Mouse (Mus musculus): Measurements from ENCODE around the gene Fgf10. TPM values are rescaled to one million over a fixed set of nuclear protein-coding genes. Genes with fewer than 3 reads are reported as not detected.

Fgf10 gene
- polyA plus RNA-seq, 1 experiment from 2014 or later, result 0.52 TPM

- H3K4me1 ChIP-seq (ENCODE audit: control insufficient read depth, insufficient read depth, low read length), result no peaks in the 10 kb centered on the region
- H3K9ac ChIP-seq (ENCODE audit: low read length), result no peak overlapping the region
- no peaks in the 10 kb centered on the region for H3K9me3 ChIP-seq (replicated peaks; ENCODE audit: control insufficient read depth, low read length)
- ATAC-seq, result no peak
- WGBS, result 35% methylated on average over 4 of the region's 4 CpGs
- no peak overlapping the region for H3K4me2 ChIP-seq (ENCODE audit: low read length)
- no peak overlapping the region for H3K27ac ChIP-seq (ENCODE audit: low read depth, low read length)
- H3K4me3 ChIP-seq (ENCODE audit: low read depth, low read length), result no peak overlapping the region
- H3K27me3 ChIP-seq (replicated peaks; ENCODE audit: control insufficient read depth, insufficient read depth, low read length), result no peaks in the 10 kb centered on the region
- H3K36me3 ChIP-seq (ENCODE audit: control insufficient read depth, insufficient read depth, low read length), result no peaks in the 10 kb centered on the region
- no peak for DNase-seq (ENCODE audit: low spot score)
Measured at GRCm38 (mm10) chr13:118792198-118792597, 122.6 kb downstream of the Fgf10 start.

GRCm38 (mm10) chr13:118800176-118800575 lies 130.6 kb downstream of the Fgf10 start:
- no peak overlapping the region for H3K9ac ChIP-seq (ENCODE audit: low read length)
- H3K4me1 ChIP-seq (ENCODE audit: control insufficient read depth, insufficient read depth, low read length), result no peaks in the 10 kb centered on the region
- DNase-seq (ENCODE audit: low spot score), result no peak
- H3K9me3 ChIP-seq (replicated peaks; ENCODE audit: control insufficient read depth, low read length), result no peaks in the 10 kb centered on the region
- ATAC-seq, result no peak
- WGBS, result 90% methylated on average over 4 of the region's 4 CpGs
- H3K4me2 ChIP-seq (ENCODE audit: low read length), result no peak overlapping the region
- H3K4me3 ChIP-seq (ENCODE audit: low read depth, low read length), result no peak overlapping the region
- no peaks in the 10 kb centered on the region for H3K36me3 ChIP-seq (ENCODE audit: control insufficient read depth, insufficient read depth, low read length)
- no peak overlapping the region for H3K27ac ChIP-seq (ENCODE audit: low read depth, low read length)
- no peaks in the 10 kb centered on the region for H3K27me3 ChIP-seq (replicated peaks; ENCODE audit: control insufficient read depth, insufficient read depth, low read length)

GRCm38 (mm10) chr13:118806662-118807061 lies 137.1 kb downstream of the Fgf10 start:
- Histone ChIP-seq H3K9me3 (replicated peaks; ENCODE audit: control insufficient read depth, low read length) (no peaks in the 10 kb centered on the region), H3K36me3 (ENCODE audit: control insufficient read depth, insufficient read depth, low read length) (no peaks in the 10 kb centered on the region), H3K27ac (ENCODE audit: low read depth, low read length) (no peak overlapping the region), H3K4me1 (ENCODE audit: control insufficient read depth, insufficient read depth, low read length) (no peaks in the 10 kb centered on the region), H3K4me2 (ENCODE audit: low read length) (no peak overlapping the region), H3K27me3 (replicated peaks; ENCODE audit: control insufficient read depth, insufficient read depth, low read length) (no peaks in the 10 kb centered on the region), H3K4me3 (ENCODE audit: low read depth, low read length) (no peak overlapping the region), H3K9ac (ENCODE audit: low read length) (no peak overlapping the region)
- WGBS, result 46% methylated on average over 3 of the region's 3 CpGs
- DNase-seq (ENCODE audit: low spot score) (peak; percentile 64), ATAC-seq (peak; percentile 79; the same call in 1 of the 2 replicates)

GRCm38 (mm10) chr13:118819785-118820184 lies 150.2 kb downstream of the Fgf10 start:
- Histone ChIP-seq H3K9me3 (replicated peaks; ENCODE audit: control insufficient read depth, low read length) (no peaks in the 10 kb centered on the region), H3K36me3 (ENCODE audit: control insufficient read depth, insufficient read depth, low read length) (no peaks in the 10 kb centered on the region), H3K4me2 (ENCODE audit: low read length) (no peak overlapping the region), H3K4me3 (ENCODE audit: low read depth, low read length) (no peak overlapping the region), H3K27me3 (replicated peaks; ENCODE audit: control insufficient read depth, insufficient read depth, low read length) (no peaks in the 10 kb centered on the region), H3K27ac (ENCODE audit: low read depth, low read length) (no peak overlapping the region), H3K4me1 (ENCODE audit: control insufficient read depth, insufficient read depth, low read length) (no peaks in the 10 kb centered on the region), H3K9ac (ENCODE audit: low read length) (no peak overlapping the region)
- WGBS, result 91% methylated on average over 6 of the region's 6 CpGs
- no peak for DNase-seq (ENCODE audit: low spot score)
- no peak for ATAC-seq

- Histone ChIP-seq H3K9ac (ENCODE audit: low read length) (no peak overlapping the region), H3K27me3 (replicated peaks; ENCODE audit: control insufficient read depth, insufficient read depth, low read length) (no peaks in the 10 kb centered on the region), H3K9me3 (replicated peaks; ENCODE audit: control insufficient read depth, low read length) (no peaks in the 10 kb centered on the region), H3K36me3 (ENCODE audit: control insufficient read depth, insufficient read depth, low read length) (no peaks in the 10 kb centered on the region), H3K4me1 (ENCODE audit: control insufficient read depth, insufficient read depth, low read length) (no peaks in the 10 kb centered on the region), H3K27ac (ENCODE audit: low read depth, low read length) (no peak overlapping the region), H3K4me3 (ENCODE audit: low read depth, low read length) (no peak overlapping the region), H3K4me2 (ENCODE audit: low read length) (no peak overlapping the region)
- ATAC-seq, result no peak
- DNase-seq (ENCODE audit: low spot score), result no peak
- WGBS, result 89% methylated on average over 2 of the region's 2 CpGs
Measured at GRCm38 (mm10) chr13:118823113-118823512, 153.5 kb downstream of the Fgf10 start.

- Histone ChIP-seq H3K27me3 (replicated peaks; ENCODE audit: control insufficient read depth, insufficient read depth, low read length) (no peaks in the 10 kb centered on the region), H3K4me3 (ENCODE audit: low read depth, low read length) (no peak overlapping the region), H3K9me3 (replicated peaks; ENCODE audit: control insufficient read depth, low read length) (no peaks in the 10 kb centered on the region), H3K9ac (ENCODE audit: low read length) (no peak overlapping the region), H3K4me1 (ENCODE audit: control insufficient read depth, insufficient read depth, low read length) (no peaks in the 10 kb centered on the region), H3K36me3 (ENCODE audit: control insufficient read depth, insufficient read depth, low read length) (no peaks in the 10 kb centered on the region), H3K4me2 (ENCODE audit: low read length) (no peak overlapping the region), H3K27ac (ENCODE audit: low read depth, low read length) (no peak overlapping the region)
- ATAC-seq (no peak), DNase-seq (ENCODE audit: low spot score) (no peak)
- WGBS, result 83% methylated on average over 4 of the region's 4 CpGs
Measured at GRCm38 (mm10) chr13:118825102-118825501, 155.5 kb downstream of the Fgf10 start.

- WGBS, result 90% methylated on average over 10 of the region's 10 CpGs
- no peak for ATAC-seq
Measured at GRCm38 (mm10) chr13:118828604-118829381, 159.2 kb downstream of the Fgf10 start.

GRCm38 (mm10) chr13:118834021-118834420 lies 164.4 kb downstream of the Fgf10 start:
- DNase-seq (ENCODE audit: low spot score) (no peak), ATAC-seq (no peak)
- no peaks in the 10 kb centered on the region for H3K36me3 ChIP-seq (ENCODE audit: control insufficient read depth, insufficient read depth, low read length)

More at GRCm38 (mm10) chr13:118828604-118829381, 159.2 kb downstream of the Fgf10 start:
- no peaks in the 10 kb centered on the region for H3K36me3 ChIP-seq (ENCODE audit: control insufficient read depth, insufficient read depth, low read length)
- H3K27me3 ChIP-seq (replicated peaks; ENCODE audit: control insufficient read depth, insufficient read depth, low read length), result no peaks in the 10 kb centered on the region
- DNase-seq (ENCODE audit: low spot score), result no peak
- no peak overlapping the region for H3K9ac ChIP-seq (ENCODE audit: low read length)
- H3K9me3 ChIP-seq (replicated peaks; ENCODE audit: control insufficient read depth, low read length), result no peaks in the 10 kb centered on the region
- H3K27ac ChIP-seq (ENCODE audit: low read depth, low read length), result no peak overlapping the region
- no peak overlapping the region for H3K4me3 ChIP-seq (ENCODE audit: low read depth, low read length)
- no peak overlapping the region for H3K4me2 ChIP-seq (ENCODE audit: low read length)
- no peaks in the 10 kb centered on the region for H3K4me1 ChIP-seq (ENCODE audit: control insufficient read depth, insufficient read depth, low read length)

GRCm38 (mm10) chr13:118835078-118835477 lies 165.5 kb downstream of the Fgf10 start:
- ATAC-seq, result peak; percentile 55; the same call in 1 of the 2 replicates
- Histone ChIP-seq H3K4me1 (ENCODE audit: control insufficient read depth, insufficient read depth, low read length) (no peaks in the 10 kb centered on the region), H3K27ac (ENCODE audit: low read depth, low read length) (no peak overlapping the region), H3K27me3 (replicated peaks; ENCODE audit: control insufficient read depth, insufficient read depth, low read length) (no peaks in the 10 kb centered on the region), H3K4me2 (ENCODE audit: low read length) (no peak overlapping the region), H3K36me3 (ENCODE audit: control insufficient read depth, insufficient read depth, low read length) (no peaks in the 10 kb centered on the region), H3K9me3 (replicated peaks; ENCODE audit: control insufficient read depth, low read length) (no peaks in the 10 kb centered on the region), H3K4me3 (ENCODE audit: low read depth, low read length) (no peak overlapping the region), H3K9ac (ENCODE audit: low read length) (no peak overlapping the region)
- 62% methylated on average over 4 of the region's 4 CpGs for whole genome bisulfite sequencing
- DNase-seq (ENCODE audit: low spot score), result peak; percentile 40

More at GRCm38 (mm10) chr13:118834021-118834420, 164.4 kb downstream of the Fgf10 start:
- Histone ChIP-seq H3K4me2 (ENCODE audit: low read length) (no peak overlapping the region), H3K27me3 (replicated peaks; ENCODE audit: control insufficient read depth, insufficient read depth, low read length) (no peaks in the 10 kb centered on the region), H3K4me3 (ENCODE audit: low read depth, low read length) (no peak overlapping the region), H3K9ac (ENCODE audit: low read length) (no peak overlapping the region), H3K4me1 (ENCODE audit: control insufficient read depth, insufficient read depth, low read length) (no peaks in the 10 kb centered on the region), H3K27ac (ENCODE audit: low read depth, low read length) (no peak overlapping the region), H3K9me3 (replicated peaks; ENCODE audit: control insufficient read depth, low read length) (no peaks in the 10 kb centered on the region)

Measured in forebrain, embryonic 14.5 days (tissue).